Mouse (Mus musculus) myocyte (in vitro differentiated cells): ENCODE data around the gene Rspo4. TPM values are rescaled to one million over a fixed set of nuclear protein-coding genes. Genes with fewer than 3 reads are reported as not detected.

Source experiments
- H3K27me3 ChIP-seq: one replicate; pipeline ENCODE4 v1.6.1; 2011; ENCODE audit not compliant: control insufficient read depth, insufficient read depth, insufficient read length
- H3K36me3 ChIP-seq: one replicate; pipeline ENCODE4 v1.6.1; 2011; ENCODE audit not compliant: control insufficient read depth, insufficient read depth
- H3K4me2 ChIP-seq: one replicate; pipeline ENCODE4 v1.6.1; 2011; ENCODE audit warnings: low read depth, control low read depth
- H3K4me3 ChIP-seq: one replicate; pipeline ENCODE4 v1.5.1; 2011; ENCODE audit warnings: mild to moderate bottlenecking, control low read depth, moderate library complexity
- H3K79me2 ChIP-seq: one replicate; pipeline ENCODE4 v1.6.1; 2011; ENCODE audit not compliant: control insufficient read depth, insufficient read depth
- H3ac ChIP-seq: one replicate; pipeline ENCODE4 v1.6.1; 2011; ENCODE audit not compliant: control insufficient read depth, insufficient read length
- CEBPB ChIP-seq: IDR thresholded peaks from 2 replicates; pipeline ENCODE4 v1.6.1; 2011; ENCODE audit warnings: mild to moderate bottlenecking, moderate library complexity; ENCODE audit not compliant: poor library complexity, insufficient read depth, severe bottlenecking
- E2F4 ChIP-seq: IDR thresholded peaks from one replicate; pipeline ENCODE4 v1.6.1; 2011; ENCODE audit warnings: mild to moderate bottlenecking, control low read depth, moderate library complexity; ENCODE audit not compliant: insufficient read depth
- MAX ChIP-seq: IDR thresholded peaks from one replicate; pipeline ENCODE4 v1.6.1; 2011; ENCODE audit warnings: low read depth, mild to moderate bottlenecking, control low read depth
- MYOD1 ChIP-seq, 3 experiments: IDR thresholded peaks; one replicate each; pipeline ENCODE4 v1.6.1; 2011; ENCODE audit warnings: control low read depth in 2 of 3, low read depth in 2 of 3, mild to moderate bottlenecking in 2 of 3, moderate library complexity in 1 of 3; ENCODE audit not compliant: insufficient read length in 2 of 3, control insufficient read depth in 1 of 3
- MYOG ChIP-seq, 3 experiments: IDR thresholded peaks; one replicate each; pipeline ENCODE4 v1.6.1; 2011; ENCODE audit warnings: control low read depth in 2 of 3, low read depth in 2 of 3, mild to moderate bottlenecking in 2 of 3; ENCODE audit not compliant: insufficient read length in 2 of 3, control insufficient read depth in 1 of 3, insufficient read depth in 1 of 3
- POLR2A ChIP-seq: IDR thresholded peaks from one replicate; pipeline ENCODE4 v1.6.1; 2011; ENCODE audit warnings: low read depth, mild to moderate bottlenecking, control low read depth, moderate library complexity; ENCODE audit not compliant: insufficient read length
- POLR2AphosphoS2 ChIP-seq: IDR thresholded peaks from one replicate; pipeline ENCODE4 v1.6.1; 2011; ENCODE audit warnings: low read depth, control low read depth; ENCODE audit not compliant: insufficient read length
- REST ChIP-seq: IDR thresholded peaks from one replicate; pipeline ENCODE4 v1.6.1; 2011; ENCODE audit warnings: mild to moderate bottlenecking, control low read depth, moderate library complexity; ENCODE audit not compliant: insufficient read depth, insufficient read length
- SRF ChIP-seq: IDR thresholded peaks from one replicate; pipeline ENCODE4 v1.6.1; 2011; ENCODE audit warnings: low read depth; ENCODE audit not compliant: control insufficient read depth, insufficient read length
- TCF12 ChIP-seq: IDR thresholded peaks from one replicate; pipeline ENCODE4 v1.6.1; 2011; ENCODE audit warnings: mild to moderate bottlenecking, control low read depth; ENCODE audit not compliant: poor library complexity, insufficient read depth, severe bottlenecking
- TCF3 ChIP-seq: IDR thresholded peaks from one replicate; pipeline ENCODE4 v1.6.1; 2011; ENCODE audit warnings: low read depth, control low read depth; ENCODE audit not compliant: insufficient read length
- USF1 ChIP-seq: IDR thresholded peaks from one replicate; pipeline ENCODE4 v1.6.1; 2011; ENCODE audit warnings: low read depth, mild to moderate bottlenecking, control low read depth, moderate library complexity
- polyA plus RNA-seq: library from polyadenylated mRNA; unstranded; fragments of >200 nt; fragmentation: generic; extraction: Trizol; gene quantifications from one replicate; pipeline ENCODE4 v1.2.1, GENCODE M21; 2012; ENCODE audit warnings: missing spikeins

Gene Rspo4
- polyA plus RNA-seq, 1 experiment: not detected

DNA sequence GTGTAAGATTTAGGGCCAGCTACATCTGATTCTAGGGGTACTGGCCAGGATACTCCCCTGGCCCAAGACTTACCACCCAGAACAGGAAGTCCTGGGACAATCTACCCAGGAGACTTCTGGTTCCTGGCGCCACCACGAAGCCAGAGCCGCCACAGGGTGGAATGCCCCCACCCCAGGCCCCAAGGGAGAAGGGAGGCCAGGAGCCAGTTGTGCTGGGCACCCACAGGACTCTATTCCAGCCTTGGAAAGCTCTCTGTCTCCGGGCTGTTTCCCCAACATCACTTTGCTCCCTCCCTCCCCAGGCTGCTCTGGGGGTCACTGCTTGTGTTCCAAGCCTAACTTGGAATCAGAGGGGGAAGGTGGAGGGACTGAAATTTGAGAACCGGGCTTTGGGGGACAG, 67.8 kb downstream of the Rspo4 start:
- Histone ChIP-seq H3K4me2 (no peak overlapping the region), H3ac (no peak overlapping the region), H3K27me3 (peaks cover 11% of the 10 kb centered on the region), H3K4me3 (no peak overlapping the region), H3K79me2 (no peaks in the 10 kb centered on the region), H3K36me3 (no peaks in the 10 kb centered on the region)
- TF ChIP-seq REST: no peak
- TF ChIP-seq MAX: no peak
- TF ChIP-seq E2F4: no peak
- TF ChIP-seq POLR2AphosphoS2: no peak
- TF ChIP-seq SRF: no peak
- no peak for TF ChIP-seq TCF3
- no peak for TF ChIP-seq MYOD1 (IDR thresholded peaks at IDR 0.05; ENCODE audit: control insufficient read depth in 1 of 3, insufficient read length in 2 of 3, low read depth in 2 of 3)
- no peak for TF ChIP-seq CEBPB
- no peak for TF ChIP-seq TCF12
- no peak for TF ChIP-seq MYOG (IDR thresholded peaks at IDR 0.05; ENCODE audit: control insufficient read depth in 1 of 3, insufficient read depth in 1 of 3, insufficient read length in 2 of 3, low read depth in 2 of 3)
- TF ChIP-seq POLR2A: no peak
- no peak for TF ChIP-seq USF1

GRCm38 (mm10) chr2:151910919-151911500, 68.3 kb downstream of the Rspo4 start, which contains the start of gene Angpt4:
Angpt4 (plus strand) TSS chr2:151911210.
- H3ac ChIP-seq: no peak within 1 kb of the TSS
- no peak for TF ChIP-seq MYOD1 (IDR thresholded peaks at IDR 0.05; ENCODE audit: control insufficient read depth in 1 of 3, insufficient read length in 2 of 3, low read depth in 2 of 3)
- no peak for TF ChIP-seq USF1
- TF ChIP-seq MYOG (IDR thresholded peaks at IDR 0.05; ENCODE audit: control insufficient read depth in 1 of 3, insufficient read depth in 1 of 3, insufficient read length in 2 of 3, low read depth in 2 of 3): no peak
- no peak for TF ChIP-seq TCF3
- no peak for TF ChIP-seq MAX
- TF ChIP-seq CEBPB: no peak
- no peak for TF ChIP-seq POLR2A
- TF ChIP-seq E2F4: no peak
- no peak for TF ChIP-seq TCF12
- TF ChIP-seq POLR2AphosphoS2: no peak
- TF ChIP-seq SRF: no peak
- TF ChIP-seq REST: no peak
- no peaks in the 10 kb centered on the region for H3K79me2 ChIP-seq
- peaks cover 11% of the 10 kb centered on the region for H3K27me3 ChIP-seq
- no peaks in the 10 kb centered on the region for H3K36me3 ChIP-seq
- no peak within 1 kb of the TSS for H3K4me2 ChIP-seq
- H3K4me3 ChIP-seq: no peak within 1 kb of the TSS

- no peak for TF ChIP-seq TCF3
- no peak for TF ChIP-seq MYOG (IDR thresholded peaks at IDR 0.05; ENCODE audit: control insufficient read depth in 1 of 3, insufficient read depth in 1 of 3, insufficient read length in 2 of 3, low read depth in 2 of 3)
- no peak for TF ChIP-seq MYOD1 (IDR thresholded peaks at IDR 0.05; ENCODE audit: control insufficient read depth in 1 of 3, insufficient read length in 2 of 3, low read depth in 2 of 3)
- no peak for TF ChIP-seq SRF
- no peak for TF ChIP-seq REST
- Histone ChIP-seq H3K4me2 (no peak overlapping the region), H3K79me2 (no peaks in the 10 kb centered on the region), H3ac (no peak overlapping the region), H3K4me3 (no peak overlapping the region), H3K27me3 (peaks cover 11% of the 10 kb centered on the region), H3K36me3 (no peaks in the 10 kb centered on the region)
These were observed 69.0 kb downstream of the Rspo4 start for GRCm38 (mm10) chr2:151911751-151912150.

- Histone ChIP-seq H3K27me3 (peaks cover 6% of the 10 kb centered on the region), H3K79me2 (no peaks in the 10 kb centered on the region), H3ac (no peak overlapping the region), H3K4me2 (no peak overlapping the region), H3K4me3 (no peak overlapping the region), H3K36me3 (no peaks in the 10 kb centered on the region)
- TF ChIP-seq MAX (no peak), REST (no peak), CEBPB (no peak), USF1 (no peak), E2F4 (no peak), POLR2AphosphoS2 (no peak)
These were observed 71.4 kb downstream of the Rspo4 start for GRCm38 (mm10) chr2:151914120-151914519.

DNA sequence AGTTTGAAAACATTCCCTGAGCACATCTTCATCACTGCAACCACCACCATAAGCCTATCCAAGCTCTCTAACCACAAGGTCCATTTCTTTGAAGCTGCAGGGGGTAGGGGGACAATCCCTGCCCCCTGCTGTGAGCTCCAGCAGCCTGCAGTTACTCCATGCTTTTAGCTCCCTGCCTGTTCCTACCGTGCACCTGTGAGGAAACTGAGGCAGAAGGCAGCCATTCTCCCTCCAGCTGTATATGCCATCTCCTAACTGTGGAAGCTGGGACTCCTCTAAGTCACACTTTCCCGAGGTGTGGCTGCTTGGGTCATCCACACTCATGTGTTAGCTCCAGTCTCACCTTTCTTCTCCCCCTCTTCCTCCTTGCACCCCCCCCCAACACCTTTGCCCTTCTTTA, 72.4 kb downstream of the Rspo4 start:
- H3K79me2 ChIP-seq: no peaks in the 10 kb centered on the region
- no peak for TF ChIP-seq MAX
- TF ChIP-seq SRF: no peak

More for the DNA sequence above, 72.4 kb downstream of the Rspo4 start:
- Histone ChIP-seq H3ac (no peak overlapping the region), H3K4me3 (no peak overlapping the region), H3K27me3 (no peaks in the 10 kb centered on the region), H3K36me3 (no peaks in the 10 kb centered on the region), H3K4me2 (no peak overlapping the region)
